Mouse (Mus musculus) liver, adult 2 months (tissue): ENCODE data around the gene Krt23. TPM values are rescaled to one million over a fixed set of nuclear protein-coding genes. Genes with fewer than 3 reads are reported as not detected.

Experiments
- DNase-seq: peaks from one replicate; pipeline ENCODE4 v3.0.0-alpha.2; 2011; ENCODE audit warnings: low read depth, low spot score; ENCODE audit errors: extremely low read depth
- H3K27ac ChIP-seq: fragments of 200-500 bp; replicated peaks from 2 replicates; pipeline ENCODE4 v1.5.1; 2012; ENCODE audit warnings: low read depth, mild to moderate bottlenecking, control low read depth, inconsistent platforms, low read length; ENCODE audit not compliant: insufficient read depth
- H3K27me3 ChIP-seq: fragments of 200-500 bp; 2 replicates; pipeline ENCODE4 v1.6.1; 2012; ENCODE audit warnings: mild to moderate bottlenecking, moderate library complexity, low read length, inconsistent platforms; ENCODE audit not compliant: control insufficient read depth, insufficient read depth
- H3K36me3 ChIP-seq: fragments of 200-500 bp; 2 replicates; pipeline ENCODE4 v1.6.1; 2012; ENCODE audit warnings: low read length, inconsistent platforms; ENCODE audit not compliant: control insufficient read depth, insufficient read depth
- H3K4me1 ChIP-seq: fragments of 200-500 bp; 2 replicates; pipeline ENCODE4 v1.6.1; 2011; ENCODE audit warnings: low read length; ENCODE audit not compliant: control insufficient read depth, insufficient read depth
- H3K4me3 ChIP-seq: fragments of 200-500 bp; 2 replicates; pipeline ENCODE4 v1.5.1; 2011; ENCODE audit warnings: low read depth, mild to moderate bottlenecking, control low read depth, low read length, moderate library complexity; ENCODE audit not compliant: insufficient read depth
- H3K79me2 ChIP-seq: fragments of 200-500 bp; 2 replicates; pipeline ENCODE4 v1.6.1; 2012; ENCODE audit warnings: inconsistent platforms, mild to moderate bottlenecking, low read length, moderate library complexity; ENCODE audit not compliant: control insufficient read depth, insufficient read depth
- H3K9ac ChIP-seq: fragments of 200-500 bp; 2 replicates; pipeline ENCODE4 v1.6.1; 2012; ENCODE audit warnings: low read depth, mild to moderate bottlenecking, control low read depth, inconsistent platforms, low read length
- CTCF ChIP-seq: fragments of 200-500 bp; IDR thresholded peaks from 2 replicates; pipeline ENCODE4 v1.5.1; 2011; ENCODE audit warnings: low read depth, low read length, control low read depth
- POLR2A ChIP-seq: fragments of 200-500 bp; IDR thresholded peaks from 2 replicates; pipeline ENCODE4 v1.6.1; 2011; ENCODE audit warnings: low read length, control low read depth; ENCODE audit not compliant: insufficient read depth; ENCODE audit errors: extremely low read depth
- WGBS: fragments of 180-500 bp; shearing (Covaris S2); methylation state at CpG from one replicate; pipeline ENCODE4 v1.1.7; 2018; 5-methylcytosine and 5-hydroxymethylcytosine counted together
- polyA plus RNA-seq: library from polyadenylated mRNA; depleted of rRNA; stranded (reverse); fragments of >200 nt; gene quantifications from 2 replicates; pipeline ENCODE4 v1.2.3, GENCODE M21; 2012
- total RNA-seq: library from RNA; depleted of rRNA; stranded (reverse); fragments of >200 nt; gene quantifications from 2 replicates; pipeline ENCODE4 v1.2.3, GENCODE M21; 2014

Krt23 gene
- total and polyA plus RNA-seq, 2 experiments, result 1.4 to 4.0 TPM

GRCm38 (mm10) chr11:99474981-99475380, 18.0 kb downstream of the Krt23 start:
- H3K36me3 ChIP-seq, result no peaks in the 10 kb centered on the region
- TF ChIP-seq POLR2A (no peak), CTCF (no peak)
- H3K4me3 ChIP-seq, result no peak overlapping the region
- peak; percentile 96 for DNase-seq
- WGBS, result 17% methylated on average over 3 of the region's 3 CpGs
- no peak overlapping the region for H3K27ac ChIP-seq
- H3K79me2 ChIP-seq, result no peaks in the 10 kb centered on the region
- H3K27me3 ChIP-seq, result peaks cover 15% of the 10 kb centered on the region
- peaks cover 7% of the 10 kb centered on the region; the same call in 1 of the 2 replicates for H3K4me1 ChIP-seq
- no peak overlapping the region for H3K9ac ChIP-seq

GRCm38 (mm10) chr11:99473433-99473832, 19.5 kb downstream of the Krt23 start:
- Histone ChIP-seq H3K9ac (no peak overlapping the region), H3K27me3 (peaks cover 12% of the 10 kb centered on the region), H3K4me1 (peaks cover 7% of the 10 kb centered on the region; the same call in 1 of the 2 replicates), H3K36me3 (no peaks in the 10 kb centered on the region), H3K27ac (no peak overlapping the region), H3K79me2 (no peaks in the 10 kb centered on the region), H3K4me3 (no peak overlapping the region)
- peak; percentile 68 for DNase-seq
- WGBS, result 20% methylated on average over 6 of the region's 6 CpGs
- TF ChIP-seq POLR2A, result no peak
- TF ChIP-seq CTCF, result no peak

- WGBS, result 72% methylated on average over 4 of the region's 4 CpGs
- Histone ChIP-seq H3K9ac (no peak overlapping the region), H3K27me3 (peaks cover 10% of the 10 kb centered on the region; the same call in 1 of the 2 replicates), H3K36me3 (no peaks in the 10 kb centered on the region), H3K4me1 (peaks cover 7% of the 10 kb centered on the region; the same call in 1 of the 2 replicates), H3K4me3 (no peak overlapping the region), H3K27ac (no peak overlapping the region), H3K79me2 (no peaks in the 10 kb centered on the region)
- no peak for TF ChIP-seq POLR2A
- TF ChIP-seq CTCF, result no peak
- no peak for DNase-seq
Observed at GRCm38 (mm10) chr11:99472405-99472804, 20.5 kb downstream of the Krt23 start.

- no peak overlapping the region for H3K27ac ChIP-seq
- peaks cover 7% of the 10 kb centered on the region; the same call in 1 of the 2 replicates for H3K4me1 ChIP-seq
- no peak for DNase-seq
- H3K9ac ChIP-seq, result no peak overlapping the region
- TF ChIP-seq POLR2A (no peak), CTCF (no peak)
- H3K79me2 ChIP-seq, result no peaks in the 10 kb centered on the region
- 98% methylated on average over 6 of the region's 6 CpGs for WGBS
- H3K4me3 ChIP-seq, result no peak overlapping the region
- H3K27me3 ChIP-seq, result peaks cover 8% of the 10 kb centered on the region; the same call in 1 of the 2 replicates
- no peaks in the 10 kb centered on the region for H3K36me3 ChIP-seq
Observed at GRCm38 (mm10) chr11:99471946-99472345, 21.0 kb downstream of the Krt23 start.

- TF ChIP-seq CTCF (no peak), POLR2A (no peak)
- no peaks in the 10 kb centered on the region for H3K36me3 ChIP-seq
- WGBS, result 20% methylated on average over 4 of the region's 4 CpGs
- no peaks in the 10 kb centered on the region; the same call in 1 of the 2 replicates for H3K4me1 ChIP-seq
- no peak overlapping the region for H3K9ac ChIP-seq
- no peaks in the 10 kb centered on the region for H3K79me2 ChIP-seq
- H3K27me3 ChIP-seq, result peaks cover 5% of the 10 kb centered on the region; the same call in 1 of the 2 replicates
- peak; percentile 70 for DNase-seq
- no peak overlapping the region for H3K27ac ChIP-seq
- no peak overlapping the region for H3K4me3 ChIP-seq
Observed at GRCm38 (mm10) chr11:99469228-99469627, 23.7 kb downstream of the Krt23 start.

GRCm38 (mm10) chr11:99468566-99468965, 24.4 kb downstream of the Krt23 start:
- no peaks in the 10 kb centered on the region; the same call in 1 of the 2 replicates for H3K4me1 ChIP-seq
- WGBS, result 59% methylated on average over 11 of the region's 11 CpGs
- DNase-seq, result no peak

More at GRCm38 (mm10) chr11:99468566-99468965, 24.4 kb downstream of the Krt23 start:
- Histone ChIP-seq H3K36me3 (no peaks in the 10 kb centered on the region), H3K9ac (no peak overlapping the region), H3K4me3 (no peak overlapping the region), H3K27ac (no peak overlapping the region), H3K27me3 (peaks cover 5% of the 10 kb centered on the region; the same call in 1 of the 2 replicates), H3K79me2 (no peaks in the 10 kb centered on the region)
- TF ChIP-seq CTCF (no peak), POLR2A (no peak)
